Mouse (Mus musculus) heart, adult 10 weeks (tissue): ENCODE data around the gene Gm9040. TPM values are rescaled to one million over a fixed set of nuclear protein-coding genes. Genes with fewer than 3 reads are reported as not detected.

Experiments
- polyA plus RNA-seq: library from polyadenylated mRNA; stranded (reverse); fragments of 350-450 nt; fragmentation: Illumina TruSeq; extraction: RNeasy Lipid Tissue Mini Kit (QIAGEN cat#74804); gene quantifications from one replicate; pipeline ENCODE4 v1.2.3, GENCODE M21; 2014; ENCODE audit warnings: low read depth, low replicate concordance

Gene Gm9040
- not detected for polyA plus RNA-seq

DNA sequence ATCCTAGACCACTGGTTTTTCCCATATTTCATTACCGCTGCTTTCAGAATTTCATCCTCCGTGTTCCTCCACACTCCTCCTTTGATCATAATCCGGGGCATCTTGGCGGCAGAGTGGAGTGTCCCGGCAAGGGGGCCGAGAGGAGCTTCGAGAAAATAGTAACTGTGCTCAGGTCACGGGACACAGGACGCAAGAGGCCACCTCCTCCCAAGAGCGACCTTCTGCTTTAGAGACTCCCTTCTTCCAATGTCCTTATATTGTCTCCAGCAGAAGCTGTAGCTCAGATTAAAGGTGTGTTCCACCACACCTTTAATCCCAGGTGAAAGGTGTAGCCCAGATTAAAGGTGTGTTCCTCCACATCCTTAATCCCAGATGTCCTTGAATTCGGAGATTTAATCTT is at the start of gene Gm9040:
TSS of gene Gm9040 (minus strand) at position 101 of the 400 bp plus-strand sequence.

DNA sequence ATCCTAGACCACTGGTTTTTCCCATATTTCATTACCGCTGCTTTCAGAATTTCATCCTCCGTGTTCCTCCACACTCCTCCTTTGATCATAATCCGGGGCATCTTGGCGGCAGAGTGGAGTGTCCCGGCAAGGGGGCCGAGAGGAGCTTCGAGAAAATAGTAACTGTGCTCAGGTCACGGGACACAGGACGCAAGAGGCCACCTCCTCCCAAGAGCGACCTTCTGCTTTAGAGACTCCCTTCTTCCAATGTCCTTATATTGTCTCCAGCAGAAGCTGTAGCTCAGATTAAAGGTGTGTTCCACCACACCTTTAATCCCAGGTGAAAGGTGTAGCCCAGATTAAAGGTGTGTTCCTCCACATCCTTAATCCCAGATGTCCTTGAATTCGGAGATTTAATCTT is 27.2 kb upstream of the Gm9040 start, which contains the start of gene Gm9049:
TSS of gene Gm9049 (minus strand) at position 101 of the 400 bp plus-strand sequence.

DNA sequence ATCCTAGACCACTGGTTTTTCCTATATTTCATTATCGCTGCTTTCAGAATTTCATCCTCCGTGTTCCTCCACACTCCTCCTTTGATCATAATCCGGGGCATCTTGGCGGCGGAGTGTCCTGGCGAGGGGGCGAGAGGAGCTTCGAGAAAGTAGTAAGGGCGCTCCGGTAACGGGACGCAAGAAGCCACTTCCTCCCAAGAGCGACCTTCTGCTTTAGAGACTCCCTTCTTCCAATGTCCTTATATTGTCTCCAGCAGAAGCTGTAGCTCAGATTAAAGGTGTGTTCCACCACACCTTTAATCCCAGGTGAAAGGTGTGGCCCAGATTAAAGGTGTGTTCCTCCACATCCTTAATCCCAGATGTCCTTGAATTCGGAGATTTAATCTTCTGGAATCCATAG is 21.8 kb upstream of the Gm9040 start, which contains the start of gene Gm9048:
TSS of gene Gm9048 (minus strand) at position 101 of the 400 bp plus-strand sequence.

DNA sequence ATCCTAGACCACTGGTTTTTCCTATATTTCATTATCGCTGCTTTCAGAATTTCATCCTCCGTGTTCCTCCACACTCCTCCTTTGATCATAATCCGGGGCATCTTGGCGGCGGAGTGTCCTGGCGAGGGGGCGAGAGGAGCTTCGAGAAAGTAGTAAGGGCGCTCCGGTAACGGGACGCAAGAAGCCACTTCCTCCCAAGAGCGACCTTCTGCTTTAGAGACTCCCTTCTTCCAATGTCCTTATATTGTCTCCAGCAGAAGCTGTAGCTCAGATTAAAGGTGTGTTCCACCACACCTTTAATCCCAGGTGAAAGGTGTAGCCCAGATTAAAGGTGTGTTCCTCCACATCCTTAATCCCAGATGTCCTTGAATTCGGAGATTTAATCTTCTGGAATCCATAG is 16.4 kb upstream of the Gm9040 start, which contains the start of gene Gm9046:
TSS of gene Gm9046 (minus strand) at position 101 of the 400 bp plus-strand sequence.

DNA sequence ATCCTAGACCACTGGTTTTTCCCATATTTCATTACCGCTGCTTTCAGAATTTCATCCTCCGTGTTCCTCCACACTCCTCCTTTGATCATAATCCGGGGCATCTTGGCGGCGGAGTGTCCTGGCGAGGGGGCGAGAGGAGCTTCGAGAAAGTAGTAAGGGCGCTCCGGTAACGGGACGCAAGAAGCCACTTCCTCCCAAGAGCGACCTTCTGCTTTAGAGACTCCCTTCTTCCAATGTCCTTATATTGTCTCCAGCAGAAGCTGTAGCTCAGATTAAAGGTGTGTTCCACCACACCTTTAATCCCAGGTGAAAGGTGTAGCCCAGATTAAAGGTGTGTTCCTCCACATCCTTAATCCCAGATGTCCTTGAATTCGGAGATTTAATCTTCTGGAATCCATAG is 11.0 kb upstream of the Gm9040 start, which contains the start of gene Gm9045:
TSS of gene Gm9045 (minus strand) at position 101 of the 400 bp plus-strand sequence.

DNA sequence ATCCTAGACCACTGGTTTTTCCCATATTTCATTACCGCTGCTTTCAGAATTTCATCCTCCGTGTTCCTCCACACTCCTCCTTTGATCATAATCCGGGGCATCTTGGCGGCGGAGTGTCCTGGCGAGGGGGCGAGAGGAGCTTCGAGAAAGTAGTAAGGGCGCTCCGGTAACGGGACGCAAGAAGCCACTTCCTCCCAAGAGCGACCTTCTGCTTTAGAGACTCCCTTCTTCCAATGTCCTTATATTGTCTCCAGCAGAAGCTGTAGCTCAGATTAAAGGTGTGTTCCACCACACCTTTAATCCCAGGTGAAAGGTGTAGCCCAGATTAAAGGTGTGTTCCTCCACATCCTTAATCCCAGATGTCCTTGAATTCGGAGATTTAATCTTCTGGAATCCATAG is 5.5 kb upstream of the Gm9040 start, which contains the start of gene Gm9044:
TSS of gene Gm9044 (minus strand) at position 101 of the 400 bp plus-strand sequence.

DNA sequence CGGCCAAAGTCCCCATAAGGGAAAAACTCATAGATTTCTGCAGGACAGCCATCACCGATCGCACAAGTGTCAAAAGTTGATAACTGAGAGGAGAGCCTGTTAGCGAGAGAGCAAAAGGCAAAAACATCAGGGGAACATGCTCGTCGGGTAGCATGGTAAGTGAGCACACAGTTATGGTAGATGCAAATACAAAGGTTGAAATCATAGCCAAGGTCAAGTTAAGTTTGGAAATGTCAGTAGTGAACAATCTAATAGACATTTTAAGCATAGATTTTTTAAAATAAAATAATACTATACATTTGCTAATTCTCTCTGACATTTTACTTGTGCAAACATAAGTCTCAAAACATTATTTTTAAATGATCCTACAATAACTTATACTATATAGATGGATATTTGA is 31.8 kb downstream of the Gm9040 start, which contains the start of gene Iltifb:
TSS of gene Iltifb (minus strand) at position 101 of the 400 bp plus-strand sequence.

Other genes starting within 250 kb of the Gm9040 start
- gene Mdm1, start 185.2 kb downstream of the Gm9040 start, polyA plus RNA-seq = 6.3 TPM
- not detected for gene Il22, start 122.0 kb downstream of the Gm9040 start, polyA plus RNA-seq
- not detected for gene Gm32717, start 86.2 kb downstream of the Gm9040 start, polyA plus RNA-seq
- gene Gm32802, start 68.3 kb downstream of the Gm9040 start, polyA plus RNA-seq = not detected
- gene Iltifb, start 31.9 kb downstream of the Gm9040 start, polyA plus RNA-seq = not detected
- not detected for gene Gm9044, start 5.4 kb upstream of the Gm9040 start, polyA plus RNA-seq
- gene Gm9045, start 10.9 kb upstream of the Gm9040 start, polyA plus RNA-seq = not detected
- gene Gm9046, start 16.3 kb upstream of the Gm9040 start, polyA plus RNA-seq = not detected
- not detected for gene Gm9048, start 21.7 kb upstream of the Gm9040 start, polyA plus RNA-seq
- not detected for gene Gm9049, start 27.1 kb upstream of the Gm9040 start, polyA plus RNA-seq
- not detected for gene Ifng, start 114.1 kb upstream of the Gm9040 start, polyA plus RNA-seq